Mouse (Mus musculus): ENCODE data around the gene Pde4b. TPM values are rescaled to one million over a fixed set of nuclear protein-coding genes. Genes with fewer than 3 reads are reported as not detected.
"Not testable (repeated sequence)": the region's sequence is repeated elsewhere in the genome, so short reads cannot be mapped to it uniquely, and the experiment has no call there.

Pde4b gene
- total RNA-seq, 2 experiments from 2014 or later = 119 to 125 TPM

DNA sequence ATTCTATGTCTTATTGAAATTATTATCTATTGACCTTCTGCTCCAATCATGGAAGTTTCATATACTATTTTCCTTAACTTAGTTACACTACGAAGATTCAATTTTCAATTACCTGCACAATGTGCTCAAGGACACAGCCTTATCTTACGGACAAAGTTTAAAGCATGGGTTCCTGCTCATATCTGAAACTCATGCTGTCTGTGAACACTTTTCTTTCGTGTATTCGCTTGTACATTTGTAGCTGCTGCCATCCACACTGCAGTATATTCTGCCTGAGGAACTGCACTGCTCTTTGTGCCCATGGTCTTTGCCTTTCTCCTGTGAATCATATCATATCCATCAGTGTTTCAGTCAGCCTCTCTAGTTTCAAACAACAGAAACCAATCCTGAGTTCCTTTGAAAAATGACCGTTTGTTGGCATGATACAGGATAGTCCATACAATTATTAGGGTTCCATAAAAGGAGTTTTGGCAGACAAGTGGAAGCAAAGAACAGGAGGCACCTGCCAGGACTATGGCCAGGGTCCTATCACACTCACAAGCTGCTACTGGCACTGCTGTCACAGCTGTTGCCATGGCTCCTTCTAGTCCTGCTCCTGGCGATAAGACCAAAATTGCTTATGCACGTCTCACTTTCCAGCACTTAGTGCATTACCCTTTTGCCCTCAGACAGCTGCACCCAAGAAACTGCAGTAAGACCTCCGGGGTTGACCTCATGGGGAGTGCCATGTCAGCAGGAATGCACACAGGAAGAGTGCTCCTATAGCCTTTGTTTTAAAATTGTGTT lies 359.0 kb downstream of the Pde4b start:
- DNase-seq (ENCODE audit: low spot score in 2 of 2) = no peak

DNA sequence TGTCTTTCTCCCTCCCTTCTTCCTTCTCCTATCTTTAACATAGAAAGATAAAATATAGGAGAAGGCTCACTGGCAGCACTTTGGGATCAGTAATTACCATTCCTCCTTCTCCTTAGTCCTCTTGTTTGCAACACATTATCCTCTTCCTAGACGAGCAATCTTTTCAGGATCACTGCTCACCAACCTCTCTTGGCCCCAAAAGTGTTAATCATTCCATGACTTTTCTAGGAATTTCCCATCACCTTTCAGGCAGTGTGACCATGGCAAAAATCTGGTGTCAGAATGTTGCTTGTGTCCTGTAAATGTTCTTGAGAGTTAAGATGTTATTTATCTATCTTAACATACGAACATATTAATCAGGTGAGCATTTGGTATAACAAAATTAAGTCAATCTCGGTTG lies 369.1 kb downstream of the Pde4b start:
- no peak for DNase-seq (ENCODE audit: low spot score in 2 of 2)

GRCm38 (mm10) chr4:102459216-102459999 lies 372.1 kb downstream of the Pde4b start:
- no peak for DNase-seq (ENCODE audit: low spot score in 2 of 2)

DNA sequence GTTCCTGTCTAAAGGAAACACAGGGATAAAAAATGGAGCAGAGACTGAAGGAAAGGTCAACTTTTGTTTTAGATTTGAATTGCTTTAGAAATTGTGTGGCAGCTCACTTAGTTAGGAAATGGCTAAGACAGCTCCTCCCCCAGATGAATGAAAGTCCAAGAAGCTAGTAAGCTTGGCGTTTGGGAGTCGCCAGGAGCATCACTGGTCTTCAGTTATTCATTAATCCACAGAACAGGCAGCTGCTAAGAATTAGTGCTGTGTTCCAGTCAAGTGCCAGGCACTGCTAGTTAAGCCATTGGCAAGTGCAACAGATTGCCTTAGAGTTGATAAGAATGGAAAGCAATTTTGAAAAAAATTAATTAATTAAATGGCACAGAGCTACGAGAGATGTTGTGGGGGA lies 390.8 kb downstream of the Pde4b start:
- no peak for DNase-seq (ENCODE audit: low spot score in 2 of 2)

- no peak for DNase-seq (ENCODE audit: low spot score in 2 of 2)
Observed at GRCm38 (mm10) chr4:102478860-102479259, 391.5 kb downstream of the Pde4b start.

DNA sequence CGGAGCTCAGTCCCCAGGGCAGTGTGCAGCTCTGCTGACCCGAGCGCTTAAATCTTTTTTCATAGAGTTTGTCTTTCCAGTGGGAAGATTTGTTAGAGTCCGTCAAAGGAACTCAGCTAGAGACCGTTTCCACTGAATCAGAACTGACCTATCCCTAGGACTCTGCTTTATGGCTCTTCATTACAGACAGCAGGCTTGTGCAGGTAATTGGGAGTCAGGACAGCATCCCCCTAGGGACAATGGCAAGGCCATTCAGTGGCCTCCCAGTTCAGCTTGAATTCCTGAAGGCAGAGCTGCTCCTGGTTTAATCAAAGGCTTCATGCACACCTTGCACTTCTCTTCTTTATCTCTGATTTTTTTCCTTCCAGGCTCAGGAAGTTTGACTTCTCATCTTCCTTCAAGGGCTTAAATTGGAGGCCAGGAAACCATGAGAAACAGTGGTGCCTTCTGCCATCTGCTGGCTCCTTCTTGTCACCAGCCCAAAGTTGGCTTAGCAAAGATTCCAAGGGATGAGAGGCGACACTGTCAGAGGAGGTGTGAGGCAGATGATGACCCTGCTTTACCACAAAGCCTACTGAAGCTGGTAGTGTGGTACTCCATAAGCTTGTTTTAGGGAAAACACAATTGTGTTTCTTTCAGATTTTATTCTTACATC lies 393.6 kb downstream of the Pde4b start:
- peak; percentile 62 for DNase-seq (ENCODE audit: low spot score in 2 of 2)

- peak in 1 of 2 experiments; percentile 20 for DNase-seq (ENCODE audit: low spot score in 2 of 2)
Observed at GRCm38 (mm10) chr4:102483354-102484018, 396.1 kb downstream of the Pde4b start.

DNA sequence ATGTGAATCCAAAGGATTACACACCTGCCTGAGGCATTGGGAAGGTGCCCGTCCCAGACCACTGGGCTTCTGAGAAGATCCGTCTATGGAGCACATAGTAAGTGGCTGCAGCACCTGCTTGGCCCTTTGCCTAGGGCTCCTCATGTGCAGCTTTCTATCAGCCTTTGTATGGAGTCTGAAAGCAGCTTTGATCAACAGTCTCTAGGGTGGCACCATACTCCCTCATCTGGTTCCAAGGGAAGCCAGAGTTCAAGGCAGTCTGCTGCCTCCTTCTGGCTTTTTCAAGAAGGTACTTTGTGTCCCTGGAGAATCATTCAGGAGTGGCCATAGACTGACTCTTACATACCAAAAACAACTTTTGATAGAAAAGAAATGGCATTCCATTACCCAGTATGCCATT lies 397.4 kb downstream of the Pde4b start:
- DNase-seq (ENCODE audit: low spot score in 2 of 2) = no peak

DNA sequence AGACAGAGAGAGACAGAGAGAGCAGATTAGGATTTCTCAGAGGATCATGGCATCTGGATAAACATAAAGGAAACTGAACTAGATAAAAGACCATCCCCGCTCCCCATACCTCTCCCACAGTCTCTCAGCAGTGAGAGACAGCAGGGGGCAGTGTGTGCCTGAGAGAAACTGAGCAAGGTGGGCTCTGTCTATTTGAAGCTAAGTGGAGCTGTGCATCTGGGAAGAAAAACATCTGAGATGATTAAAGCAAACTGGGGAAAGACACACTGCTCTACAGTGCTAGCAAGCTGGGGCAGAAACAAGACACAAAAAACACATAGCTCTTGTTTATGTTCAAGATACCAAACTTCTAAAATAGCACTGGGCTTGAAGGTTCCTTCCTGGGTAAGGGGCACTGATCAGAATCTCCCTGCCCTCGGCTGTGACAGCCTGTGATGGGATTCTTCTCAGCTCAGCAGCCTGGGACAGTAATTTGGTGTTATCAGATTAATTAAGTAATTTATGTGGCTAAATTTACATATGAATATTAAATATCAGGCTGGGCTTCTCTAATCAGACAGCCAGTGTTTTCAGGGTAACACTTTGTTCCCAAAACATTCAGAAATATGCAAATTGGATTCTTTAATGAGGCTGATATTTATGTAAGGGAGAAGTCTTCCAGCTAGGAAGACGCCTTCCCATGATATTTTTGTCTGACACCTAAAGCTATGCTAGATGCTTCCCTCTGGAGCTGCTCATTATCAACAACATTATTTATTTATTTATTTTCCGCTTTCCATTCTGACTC lies 399.0 kb downstream of the Pde4b start:
- no peak for DNase-seq (ENCODE audit: low spot score in 2 of 2)

GRCm38 (mm10) chr4:102486921-102487240 lies 399.5 kb downstream of the Pde4b start:
- no peak for DNase-seq (ENCODE audit: low spot score in 2 of 2)

- no peak for DNase-seq (ENCODE audit: low spot score in 2 of 2)
Observed at GRCm38 (mm10) chr4:102488000-102488399, 400.7 kb downstream of the Pde4b start.

GRCm38 (mm10) chr4:102491468-102492123 lies 404.3 kb downstream of the Pde4b start:
- no peak for DNase-seq (ENCODE audit: low spot score in 2 of 2)

- DNase-seq (ENCODE audit: low spot score in 2 of 2) = no peak
Observed at GRCm38 (mm10) chr4:102492911-102493310, 405.6 kb downstream of the Pde4b start.

GRCm38 (mm10) chr4:102493342-102494128 lies 406.2 kb downstream of the Pde4b start:
- DNase-seq (ENCODE audit: low spot score in 2 of 2) = no peak

DNA sequence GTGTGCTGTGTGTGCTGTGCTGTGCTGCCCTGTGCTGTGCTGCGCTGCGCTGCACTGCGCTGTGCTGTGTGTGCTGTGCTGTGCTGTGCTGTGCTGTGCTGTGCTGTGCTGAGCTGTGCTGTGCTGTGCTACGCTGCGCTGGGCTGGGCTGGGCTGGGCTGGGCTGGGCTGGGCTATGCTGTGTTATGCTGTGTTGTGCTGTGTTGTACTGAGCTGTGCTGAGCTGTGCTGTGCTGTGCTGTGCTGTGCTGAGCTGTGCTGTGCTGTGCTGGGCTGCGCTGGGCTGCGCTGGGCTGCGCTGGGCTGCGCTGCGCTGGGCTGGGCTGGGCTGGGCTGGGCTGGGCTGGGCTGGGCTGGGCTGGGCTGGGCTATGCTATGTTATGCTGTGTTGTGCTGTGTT lies 406.9 kb downstream of the Pde4b start:
- DNase-seq (ENCODE audit: low spot score in 2 of 2) = not testable (repeated sequence)

- DNase-seq (ENCODE audit: low spot score in 2 of 2) = no peak
Observed at GRCm38 (mm10) chr4:102495001-102495400, 407.7 kb downstream of the Pde4b start.

DNA sequence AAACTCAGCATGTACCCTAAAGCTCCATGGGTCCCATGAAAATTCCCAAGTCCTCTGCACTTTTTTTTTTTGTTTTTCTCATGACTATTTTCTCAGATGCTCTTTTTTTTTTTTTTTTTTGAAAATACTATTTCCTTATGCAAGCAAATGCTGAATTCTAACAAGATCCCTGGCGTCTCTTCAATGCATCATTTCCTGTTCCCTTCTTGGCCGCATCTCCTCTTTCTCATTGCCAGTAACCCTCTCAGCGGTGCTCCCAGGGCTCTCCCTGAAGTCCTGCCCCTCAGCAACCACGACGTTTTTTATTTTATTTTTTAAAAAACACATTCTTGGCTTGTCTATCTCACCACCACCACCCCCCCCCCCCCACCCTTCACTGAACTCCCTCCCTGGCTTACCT lies 408.1 kb downstream of the Pde4b start:
- DNase-seq (ENCODE audit: low spot score in 2 of 2) = no peak

DNA sequence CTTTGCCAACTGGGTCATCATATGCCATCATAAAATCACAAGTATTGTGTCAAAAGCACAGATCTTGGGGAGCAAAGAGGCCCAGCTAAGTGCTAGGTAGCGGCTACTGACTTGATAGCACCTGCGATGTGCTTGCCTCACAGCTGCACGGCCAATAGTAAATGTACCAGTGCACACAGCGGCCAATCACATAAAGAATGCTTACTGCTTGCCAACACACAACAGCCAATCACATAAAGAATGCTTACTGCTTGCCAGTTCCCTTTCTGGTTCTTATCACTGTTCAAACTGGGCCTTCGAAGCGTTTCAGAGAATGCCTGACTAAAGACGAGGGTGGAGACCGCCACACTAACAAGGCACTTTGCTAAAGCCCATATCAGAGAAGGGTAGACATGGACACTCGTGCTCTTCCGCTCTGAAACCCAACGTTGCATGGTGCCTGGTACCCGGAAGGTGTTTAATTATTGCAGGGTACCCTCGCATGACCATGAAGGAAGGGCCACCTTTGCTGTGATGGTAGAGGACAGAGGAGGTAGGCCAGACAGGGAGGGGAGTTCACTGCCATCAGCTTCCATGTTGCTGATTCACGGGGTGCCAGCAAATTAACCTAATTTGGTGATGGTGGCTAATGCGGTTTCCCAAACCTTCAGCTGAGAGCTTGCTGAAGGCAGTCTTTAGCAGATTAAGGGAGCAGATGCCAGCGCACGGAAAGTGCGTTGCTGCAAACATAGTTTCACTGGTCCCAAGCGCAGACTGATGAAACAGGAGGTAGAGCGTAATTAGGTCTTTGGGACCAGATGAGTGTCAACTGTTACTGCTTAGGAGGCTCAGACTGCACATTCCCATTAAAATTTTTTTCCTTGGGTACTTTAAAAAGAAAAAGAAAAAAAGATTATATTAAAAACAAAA lies 409.2 kb downstream of the Pde4b start:
- no peak for DNase-seq (ENCODE audit: low spot score in 2 of 2)

Data from left cerebral cortex, adult 18-20 months (tissue).